Mouse (Mus musculus): Measurements from ENCODE around the gene Pde1b.

DNA sequence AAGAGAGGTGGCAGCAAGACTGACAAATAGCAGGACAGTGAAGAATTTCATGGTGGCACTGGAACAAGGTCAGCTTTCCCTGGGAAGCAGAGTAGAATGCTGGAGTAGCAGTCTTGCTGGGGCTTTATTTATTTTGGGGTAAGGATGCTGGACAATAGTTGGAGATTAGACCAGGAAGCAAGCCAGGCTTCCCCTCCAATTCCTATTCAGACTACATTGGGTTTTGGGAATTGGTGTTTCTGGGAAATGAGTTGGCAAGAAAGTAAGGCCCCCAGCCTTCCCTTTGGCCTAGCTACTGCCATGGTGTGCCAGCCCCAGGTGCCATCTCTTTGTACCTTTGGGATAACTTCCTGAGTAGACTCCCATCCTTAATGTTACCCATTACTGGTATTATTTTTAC lies 62.1 kb downstream of the Pde1b start, which contains the start of gene Glycam1:
- TF ChIP-seq POLR2A (IDR thresholded peaks at IDR 0.05; ENCODE audit: low read depth, low read length) (no peak), CTCF (IDR thresholded peaks at IDR 0.05; ENCODE audit: borderline replicate concordance, insufficient read depth, low read length) (no peak)
